Mouse (Mus musculus) lung, adult 2 months (tissue): ENCODE data around the gene Zfp541.

ENCODE experiments used
- CTCF ChIP-seq: fragments of 200-500 bp; IDR thresholded peaks from 2 replicates; pipeline ENCODE4 v1.5.1; 2011; ENCODE audit warnings: mild to moderate bottlenecking, low read length, control low read depth; ENCODE audit not compliant: insufficient read depth
- POLR2A ChIP-seq: fragments of 200-500 bp; IDR thresholded peaks from 2 replicates; pipeline ENCODE4 v1.6.1; 2011; ENCODE audit warnings: low read depth, mild to moderate bottlenecking, control low read depth, low read length, borderline replicate concordance; ENCODE audit errors: extremely low read depth

GRCm38 (mm10) chr7:16098021-16099017 lies 36.7 kb downstream of the Zfp541 start, which contains the start of gene Napa:
- TF ChIP-seq POLR2A (peak; percentile 99), CTCF (peak; percentile 11)
